Mouse (Mus musculus): ENCODE measurements around the gene Lrp5. TPM values are rescaled to one million over a fixed set of nuclear protein-coding genes. Genes with fewer than 3 reads are reported as not detected.

Lrp5 gene
- total and polyA plus RNA-seq, 3 experiments, result 92.7 to 111 (median 103) TPM

DNA sequence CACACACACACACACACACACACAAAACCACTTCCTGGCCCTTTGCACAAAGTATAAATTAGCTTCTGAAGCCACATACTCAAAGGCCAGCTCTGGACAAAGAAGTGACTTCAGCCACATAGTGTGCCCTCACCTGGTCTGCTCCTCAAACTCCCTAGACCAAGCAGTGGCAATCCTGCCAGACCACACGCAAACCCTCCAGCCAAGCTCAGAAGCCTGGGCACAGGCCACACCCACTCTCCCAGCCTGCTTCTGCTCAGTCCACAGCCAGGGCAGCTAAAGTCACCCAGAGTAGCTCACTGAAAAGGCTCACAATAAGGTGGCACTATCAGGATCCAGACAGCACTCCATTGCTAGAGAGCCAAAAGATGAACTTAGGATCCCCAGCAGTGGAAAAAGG is 30.2 kb downstream of the Lrp5 start:
- DNase-seq, result no peak

DNA sequence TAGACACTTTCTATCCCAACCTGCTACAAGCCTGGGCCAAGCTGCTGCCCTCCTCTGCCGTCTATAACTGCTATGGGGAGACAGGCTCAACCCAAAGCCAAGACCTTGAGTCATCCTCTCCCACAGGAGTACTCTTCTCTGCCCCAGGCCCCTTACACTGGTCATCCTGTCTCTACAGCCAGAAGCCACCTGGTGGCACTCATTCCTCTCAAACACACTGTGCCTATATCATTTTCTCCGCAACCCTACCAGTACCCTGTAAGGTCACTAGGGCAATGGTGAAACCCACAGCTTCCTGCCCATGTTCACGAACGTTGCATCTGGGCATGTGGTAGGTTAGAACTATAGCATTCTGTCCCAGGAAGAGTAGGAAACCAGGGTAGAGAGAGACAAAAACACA is 31.4 kb downstream of the Lrp5 start:
- no peak for DNase-seq

DNA sequence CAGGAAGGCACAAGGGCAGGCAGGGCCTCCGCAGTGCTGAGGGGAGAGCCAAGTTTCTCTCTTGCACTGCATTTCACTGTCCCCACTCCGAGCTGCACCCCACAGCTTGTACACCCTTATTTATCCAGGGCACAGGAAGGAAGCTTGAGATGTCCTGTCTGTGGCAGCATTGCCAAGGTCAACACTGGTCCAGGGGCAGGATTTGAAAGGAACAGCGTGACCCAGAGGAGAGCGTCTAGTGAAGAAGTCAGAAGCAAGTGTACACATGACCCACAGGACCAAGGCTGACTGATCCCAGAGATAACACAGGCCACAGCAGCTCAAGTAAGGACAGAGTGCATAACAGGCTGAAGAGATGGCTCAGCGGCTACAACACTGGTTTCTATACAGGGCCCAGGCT is 32.3 kb downstream of the Lrp5 start:
- DNase-seq, result peak; percentile 69

DNA sequence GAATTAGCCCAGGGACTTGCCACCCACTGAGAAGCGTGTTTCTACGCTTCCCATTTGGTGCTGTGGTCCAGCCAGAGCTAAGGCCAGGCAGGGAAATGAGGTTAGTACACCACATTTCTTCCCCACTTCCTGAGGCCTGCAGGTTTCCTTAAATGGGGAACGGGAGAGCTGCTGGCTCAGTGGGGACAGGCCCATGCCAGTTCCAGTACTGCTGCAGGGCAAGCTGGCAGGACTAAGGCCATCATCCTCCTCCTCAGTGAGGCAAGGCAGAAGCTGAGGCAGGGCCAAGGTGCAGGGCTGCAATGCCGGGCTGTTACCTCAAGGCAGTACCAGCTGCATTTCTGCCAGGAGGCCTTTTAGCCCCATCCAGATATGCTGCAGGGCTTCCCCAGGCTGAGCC is 32.9 kb downstream of the Lrp5 start:
- DNase-seq, result no peak

DNA sequence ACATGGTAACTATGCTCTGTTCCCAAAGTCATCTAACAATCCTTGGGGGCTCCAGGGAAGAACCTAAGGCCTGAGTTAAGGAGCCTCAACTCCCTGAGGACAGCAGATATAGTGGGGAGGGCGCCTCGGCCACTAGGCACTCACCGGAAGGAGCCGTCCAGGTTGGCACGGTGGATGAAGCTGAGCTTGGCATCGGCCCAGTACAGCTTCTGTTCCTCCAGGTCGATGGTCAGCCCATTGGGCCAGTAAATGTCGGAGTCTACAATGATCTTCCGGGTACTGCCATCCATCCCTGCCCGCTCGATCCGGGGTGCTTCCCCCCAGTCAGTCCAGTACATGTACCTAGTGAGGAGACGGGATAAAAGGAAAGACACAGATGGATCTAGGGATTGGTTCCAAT is 34.4 kb downstream of the Lrp5 start:
- DNase-seq, result no peak

DNA sequence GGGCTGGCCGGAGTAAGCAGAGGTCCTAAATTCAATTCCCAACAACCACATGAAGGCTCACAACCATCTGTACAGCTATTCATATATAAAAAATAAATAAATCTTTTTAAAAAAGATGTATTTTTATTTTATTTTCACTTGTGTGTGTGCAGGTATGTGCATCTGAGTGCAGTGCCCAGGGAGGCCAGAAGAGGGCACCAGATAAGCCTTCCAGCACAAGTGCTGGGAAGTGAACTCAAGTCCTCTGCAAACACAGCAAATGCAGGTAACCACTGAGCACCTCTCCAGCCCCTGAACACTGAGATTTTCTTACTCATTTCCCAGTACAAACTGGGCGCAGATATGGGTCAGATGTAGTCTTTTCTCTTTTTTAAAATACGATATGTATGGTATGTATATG is 35.1 kb downstream of the Lrp5 start:
- DNase-seq, result no peak

DNA sequence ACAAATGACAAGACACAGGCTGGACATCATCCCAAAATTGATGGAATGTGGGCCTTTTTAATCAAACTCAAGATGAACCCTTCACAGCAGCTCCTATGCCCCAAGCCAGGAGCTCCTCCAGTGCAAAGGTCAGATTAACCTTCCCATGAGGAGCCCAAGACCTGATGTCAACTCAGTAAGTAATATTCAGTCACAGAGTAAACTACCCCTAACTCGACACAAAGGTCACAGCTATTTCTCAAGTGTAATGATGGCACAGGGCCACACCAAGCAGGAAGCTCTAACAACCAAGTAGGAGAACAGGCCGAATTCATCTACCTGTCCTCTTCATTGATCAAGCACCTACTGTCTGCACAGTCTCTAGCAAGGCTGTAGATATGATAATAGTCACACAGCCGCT is 35.9 kb downstream of the Lrp5 start:
- DNase-seq, result no peak

DNA sequence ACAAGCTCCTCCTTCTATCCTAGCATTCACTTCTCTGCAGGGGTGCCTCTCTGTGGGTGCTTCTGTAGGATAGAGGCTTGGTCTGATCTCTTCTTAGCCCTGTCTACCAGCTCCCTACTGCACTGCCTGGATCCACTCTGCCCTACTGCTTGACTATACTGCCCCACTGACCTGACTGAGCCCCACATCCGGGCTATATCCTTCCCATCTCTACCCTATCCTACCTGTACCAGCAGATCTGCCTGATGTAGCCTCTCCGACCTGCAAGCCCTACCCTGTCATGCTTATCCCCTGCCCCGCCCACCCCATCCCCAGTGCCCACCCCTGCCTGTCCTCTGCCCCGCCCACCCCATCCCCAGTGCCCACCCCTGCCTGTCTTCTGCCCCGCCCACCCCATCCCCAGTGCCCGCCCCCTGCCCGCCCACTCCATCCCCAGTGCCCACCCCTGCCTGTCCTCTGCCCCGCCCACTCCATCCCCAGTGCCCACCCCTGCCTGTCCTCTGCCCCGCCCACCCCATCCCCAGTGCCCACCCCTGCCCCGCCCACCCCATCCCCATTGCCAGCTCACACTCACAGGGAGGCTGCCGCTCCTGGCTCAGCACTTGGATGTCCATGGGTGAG is 37.4 kb downstream of the Lrp5 start:
- no peak for DNase-seq

DNA sequence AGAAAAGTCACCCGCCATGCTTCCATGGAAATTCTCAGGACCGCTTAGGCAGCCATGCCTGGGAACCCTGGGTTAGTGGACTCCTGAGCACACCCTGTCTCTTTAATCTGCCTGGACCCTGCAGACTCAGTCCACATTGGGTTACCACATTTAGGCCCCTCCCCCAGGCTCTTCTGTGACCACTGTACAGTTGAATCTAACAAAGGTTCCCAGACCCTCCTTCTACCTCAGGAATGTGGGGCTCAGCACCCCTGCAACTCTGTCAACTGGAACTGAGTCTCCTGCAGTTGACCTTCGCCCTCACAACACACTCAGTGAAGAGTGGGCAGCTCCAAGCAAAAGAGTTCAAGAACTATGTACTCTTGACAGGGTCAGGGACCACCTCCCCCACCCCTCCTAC is 38.4 kb downstream of the Lrp5 start:
- no peak for DNase-seq

DNA sequence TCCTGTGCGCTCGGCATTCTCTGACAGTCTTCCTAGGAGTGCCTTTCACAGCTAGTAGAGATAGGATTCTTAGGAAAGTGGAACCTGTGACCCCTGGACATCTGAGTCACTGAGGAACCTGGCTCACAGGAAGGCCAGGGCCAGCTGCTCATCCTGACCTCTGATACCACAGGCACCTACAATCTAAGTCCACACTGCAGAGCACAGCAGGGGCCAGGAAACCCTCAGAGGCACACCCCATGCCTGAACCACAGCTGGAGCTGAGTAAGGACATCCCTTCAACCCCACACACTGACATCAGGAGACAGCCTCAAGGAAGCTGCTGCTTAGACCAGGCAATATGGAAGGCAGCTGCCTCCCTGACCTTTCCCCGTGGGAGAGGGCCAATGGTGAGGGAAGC is 40.6 kb downstream of the Lrp5 start:
- peak; percentile 63 for DNase-seq

DNA sequence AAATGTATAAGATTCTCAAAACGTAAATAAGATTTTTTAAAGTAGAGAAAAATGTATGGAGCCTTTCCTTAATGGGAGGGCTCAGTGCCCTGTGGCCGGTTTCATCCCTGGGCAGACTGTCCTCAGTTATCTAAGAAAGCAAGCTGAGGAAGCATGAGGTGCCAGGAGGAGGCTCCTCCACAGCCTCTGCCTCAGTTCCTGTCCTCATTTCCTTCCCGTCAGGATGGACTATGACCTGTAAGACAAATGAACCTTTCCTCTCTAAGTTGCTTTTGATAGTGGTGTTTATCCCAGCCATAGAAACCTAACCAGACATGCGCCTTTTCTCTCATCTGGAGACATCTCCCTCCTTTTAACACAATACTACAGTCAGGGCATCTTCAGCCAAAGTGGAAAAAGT is 41.0 kb downstream of the Lrp5 start:
- no peak for DNase-seq

DNA sequence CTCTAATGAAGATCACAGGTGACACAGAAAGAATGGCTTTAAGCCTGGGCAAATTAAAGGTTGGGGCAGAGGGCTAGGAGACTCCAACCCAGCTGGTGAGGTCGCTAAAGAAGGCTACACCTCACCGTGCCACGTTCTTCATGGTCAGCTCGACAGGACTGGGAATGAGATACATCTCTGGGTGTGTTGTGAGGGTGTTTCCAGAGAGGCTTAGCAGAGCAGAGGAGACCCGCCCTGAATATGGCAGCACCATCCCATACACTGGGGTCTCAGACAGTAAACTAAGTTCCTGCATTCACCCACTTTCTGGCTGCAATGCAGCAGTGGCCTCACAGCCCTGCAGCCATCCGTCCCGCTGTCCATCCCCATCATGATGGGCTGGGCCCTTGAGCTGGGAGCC is 46.8 kb downstream of the Lrp5 start:
- DNase-seq, result no peak

DNA sequence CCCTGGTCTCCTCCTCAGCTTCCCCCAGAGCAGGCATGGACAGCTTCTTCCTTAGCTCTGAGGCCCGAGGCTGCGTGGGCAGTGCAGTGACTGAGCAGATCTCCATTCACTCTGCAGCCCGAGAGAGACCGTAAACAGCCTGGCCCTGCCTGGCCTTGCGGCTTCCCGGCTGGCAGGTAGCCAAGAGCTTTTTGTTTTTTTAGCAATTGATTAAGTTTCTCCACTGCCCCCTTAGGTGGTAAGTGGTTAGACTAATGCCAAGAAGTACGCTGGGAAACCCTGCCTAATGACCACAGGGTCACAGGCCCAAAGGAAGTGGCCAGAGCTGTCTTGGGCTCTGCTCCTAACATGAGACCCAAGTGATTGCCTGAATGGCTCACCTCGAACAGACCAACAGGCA is 47.7 kb downstream of the Lrp5 start:
- peak; percentile 88 for DNase-seq

DNA sequence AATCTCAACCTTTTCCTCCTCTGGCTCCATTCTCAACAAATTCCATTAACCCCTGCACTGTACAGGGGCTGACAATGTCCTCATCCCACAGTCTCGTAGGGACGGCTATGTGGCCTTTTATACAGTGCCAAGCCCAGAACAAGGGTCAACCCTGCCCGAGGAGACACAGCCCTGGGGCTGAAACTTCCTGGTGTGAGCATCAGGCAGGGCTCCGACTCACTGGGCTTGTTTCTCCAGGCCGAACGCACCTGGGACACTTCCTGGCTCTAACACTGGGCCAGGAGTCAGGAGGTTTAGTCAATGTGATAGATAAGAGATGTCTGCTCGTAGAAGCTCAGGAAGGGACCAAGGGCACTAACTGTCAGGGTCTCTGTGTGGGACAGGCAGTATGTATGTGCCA is 54.3 kb downstream of the Lrp5 start:
- no peak for DNase-seq

DNA sequence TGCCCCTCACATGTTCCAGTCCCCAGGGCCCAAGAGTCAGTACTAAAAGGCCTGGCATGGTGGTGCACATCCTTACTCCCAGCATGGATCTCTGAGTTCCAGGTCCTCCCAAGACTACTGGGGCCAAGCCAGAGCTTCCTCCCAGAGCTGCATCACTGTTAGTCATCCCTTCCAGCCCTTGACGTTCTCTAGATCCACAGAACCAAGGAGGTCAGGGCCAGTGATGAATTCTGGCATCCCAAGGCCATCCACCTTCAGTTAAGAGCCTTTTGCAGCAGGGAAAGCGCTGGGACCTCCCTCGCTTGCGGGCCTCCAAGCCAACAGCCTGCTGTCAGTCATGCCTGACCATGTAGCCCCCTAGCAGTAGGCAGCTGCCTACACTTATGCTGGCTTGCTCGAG is 54.9 kb downstream of the Lrp5 start:
- DNase-seq, result peak; percentile 90

DNA sequence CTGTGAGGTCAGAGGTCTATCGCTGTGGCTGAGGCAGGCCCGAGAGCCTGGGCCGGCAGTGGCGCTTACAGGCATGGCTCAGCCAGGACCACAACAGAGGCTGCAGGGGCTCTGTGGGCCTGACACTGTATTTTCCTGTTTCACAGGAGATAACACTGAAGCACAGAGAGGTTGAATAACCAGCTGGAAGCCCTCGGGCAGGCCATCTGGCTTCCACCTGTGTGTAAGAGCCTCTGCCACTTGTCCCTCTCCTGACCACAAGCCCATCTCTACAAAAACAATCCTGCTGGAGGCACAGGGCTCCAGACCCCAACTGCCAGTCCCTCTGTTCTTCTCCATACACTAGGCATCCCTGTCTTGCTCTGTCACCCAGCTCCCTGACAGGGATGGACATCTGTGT is 55.9 kb downstream of the Lrp5 start:
- DNase-seq, result no peak

DNA sequence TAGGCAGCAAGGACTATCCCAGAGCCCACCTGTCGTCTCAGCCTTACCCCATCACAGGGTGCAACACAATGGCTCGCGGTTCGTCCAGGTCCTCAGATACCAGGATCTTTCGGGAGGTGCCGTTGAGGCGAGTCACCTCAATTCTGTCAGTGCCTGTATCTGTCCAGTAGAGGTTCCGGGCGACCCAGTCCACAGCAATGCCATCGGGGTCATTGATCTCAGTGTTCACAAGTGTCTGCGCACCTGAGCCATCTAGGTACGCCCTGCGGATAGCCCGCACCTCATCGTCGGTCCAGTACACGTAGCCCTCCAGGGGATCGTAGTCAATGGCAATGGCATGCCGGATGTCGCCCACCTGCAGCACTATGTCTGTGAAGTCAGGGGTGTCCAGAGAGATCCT is 56.3 kb downstream of the Lrp5 start:
- DNase-seq, result no peak

DNA sequence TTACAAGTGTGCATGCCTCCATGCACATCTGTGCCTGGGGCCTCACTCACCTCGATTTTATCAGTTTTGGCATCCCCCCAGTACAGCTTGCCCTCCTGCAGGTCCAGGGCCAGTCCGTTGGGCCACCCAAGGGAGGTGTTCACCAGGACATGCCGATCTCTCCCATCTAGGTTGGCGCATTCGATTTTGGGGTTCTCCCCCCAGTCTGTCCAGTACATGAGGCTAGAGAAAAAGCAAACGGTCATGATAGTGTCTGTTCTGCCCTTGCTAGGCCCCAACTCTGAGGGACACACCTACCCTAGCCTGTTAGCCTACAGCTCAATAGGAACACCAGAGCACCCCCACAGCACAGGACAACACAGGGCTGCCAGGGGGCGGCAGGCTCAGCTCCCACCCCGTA is 58.1 kb downstream of the Lrp5 start:
- no peak for DNase-seq

DNA sequence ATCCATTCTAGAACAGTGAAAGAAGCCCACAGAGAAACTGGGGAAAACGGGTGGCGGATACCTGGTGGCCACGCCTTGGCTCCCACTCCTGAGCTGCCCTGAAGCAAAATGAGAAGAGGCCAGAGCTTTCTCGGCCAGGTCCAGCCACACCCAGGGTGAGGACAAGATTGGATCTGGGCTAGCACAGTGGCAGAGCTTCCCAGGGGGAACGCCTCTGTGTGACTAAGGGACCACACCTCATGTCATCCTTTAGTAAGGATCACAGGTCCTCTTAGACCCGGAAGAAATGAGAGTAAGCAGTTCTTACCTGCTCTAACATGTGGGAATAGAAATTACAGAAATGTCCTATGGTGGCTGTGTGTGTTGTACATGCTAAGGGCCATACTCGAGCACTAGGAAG is 61.3 kb downstream of the Lrp5 start:
- DNase-seq, result no peak

DNA sequence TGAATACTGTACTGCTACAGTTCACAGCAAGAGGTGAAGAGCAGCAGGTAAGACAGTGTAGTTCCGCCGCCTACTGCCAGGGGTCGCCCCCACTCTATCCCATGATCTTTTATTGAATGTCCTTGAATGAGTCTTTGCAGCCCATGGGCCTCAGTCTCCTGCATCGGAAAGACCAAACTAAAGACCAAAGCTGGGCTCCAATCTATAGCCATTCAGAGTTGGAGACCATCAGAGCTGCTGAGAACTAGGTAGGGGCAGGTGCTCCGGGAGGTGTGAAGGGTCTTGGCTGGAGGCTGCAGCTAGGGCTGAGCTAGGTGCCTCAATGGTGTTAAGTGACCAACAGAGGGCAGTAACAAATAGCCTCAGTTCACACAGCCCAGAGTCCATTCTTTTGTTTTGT is 62.5 kb downstream of the Lrp5 start:
- peak; percentile 73 for DNase-seq

DNA sequence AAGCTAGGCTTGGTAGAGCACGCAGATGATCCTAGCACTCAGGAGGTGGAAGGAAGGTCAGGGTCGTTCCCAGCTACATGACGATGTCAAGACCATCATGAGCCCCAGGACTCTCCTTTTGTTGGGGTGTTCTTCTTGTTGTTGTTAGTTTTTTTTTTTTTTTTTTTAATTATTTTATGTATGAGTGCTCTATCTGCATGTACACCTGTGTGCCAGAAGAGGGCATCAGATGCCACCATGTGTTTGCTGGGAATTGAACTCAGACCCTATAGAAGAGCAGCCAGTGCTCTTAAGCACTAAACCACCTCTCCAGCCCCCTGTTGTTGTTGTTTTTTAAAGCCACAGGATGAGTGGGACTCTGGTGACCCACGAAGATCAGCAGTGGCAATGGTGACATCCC is 63.1 kb downstream of the Lrp5 start:
- DNase-seq, result no peak

DNA sequence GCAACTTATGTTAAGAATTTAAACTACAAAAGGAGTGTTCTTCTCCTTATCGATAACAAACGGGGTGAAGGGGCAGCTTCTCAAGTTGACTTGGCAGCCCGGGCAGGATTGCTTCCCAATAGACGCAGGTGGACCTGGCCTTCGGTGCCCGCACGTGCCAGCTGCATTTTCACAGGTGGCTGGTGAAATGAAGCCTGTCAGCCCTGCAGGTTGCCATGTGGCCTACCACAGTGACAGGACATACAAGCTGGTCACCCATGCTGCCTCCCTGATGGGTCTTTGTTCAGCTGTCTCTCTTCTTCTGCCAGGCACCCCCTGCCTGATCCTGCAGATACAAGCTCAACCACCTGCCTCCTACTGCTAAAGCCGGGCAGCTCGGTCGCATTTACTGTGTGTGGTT is 65.5 kb downstream of the Lrp5 start:
- no peak for DNase-seq

DNA sequence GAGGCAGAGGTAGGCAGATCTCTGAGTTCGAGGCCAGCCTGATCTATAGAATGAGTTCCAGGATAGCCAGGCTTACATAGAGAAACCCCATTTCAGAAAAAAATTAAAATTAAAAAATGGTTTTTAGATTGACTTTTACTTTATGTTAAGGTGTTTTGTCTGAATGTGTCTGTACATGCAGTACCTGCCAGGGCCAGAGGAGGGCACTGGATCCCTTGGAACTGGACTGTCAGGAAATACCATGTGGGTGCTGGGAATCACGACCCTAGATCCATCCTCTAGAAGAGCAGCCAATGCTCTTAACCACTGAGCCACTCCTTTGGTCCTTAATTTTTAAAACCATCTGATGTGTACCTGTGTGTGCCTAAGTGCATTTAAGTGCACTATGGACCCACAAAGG is 67.0 kb downstream of the Lrp5 start:
- no peak for DNase-seq

DNA sequence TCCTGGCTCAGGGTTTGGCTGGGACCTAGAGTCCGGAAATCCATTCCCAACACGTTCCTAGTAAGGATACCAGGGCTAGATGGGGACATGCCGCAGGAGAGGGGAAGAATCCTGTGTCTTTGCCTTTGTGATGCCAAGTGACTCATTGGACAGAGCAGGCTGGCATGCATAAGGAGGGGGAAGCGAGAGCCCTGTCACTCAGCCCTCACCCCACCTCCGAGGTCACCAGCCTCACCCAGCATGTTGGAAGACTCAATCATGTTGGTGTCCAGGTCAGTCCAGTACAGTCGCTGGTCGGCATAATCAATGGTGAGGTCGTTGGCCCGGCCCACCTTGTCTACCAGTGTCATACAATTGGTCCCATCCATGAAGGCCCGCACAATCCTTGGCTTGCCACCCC is 72.4 kb downstream of the Lrp5 start:
- DNase-seq, result peak; percentile 74

Measured in adrenal gland, adult 2 months (tissue).